Mouse (Mus musculus) heart, postnatal 14 days (tissue): ENCODE measurements around the gene Lnx2. TPM values are rescaled to one million over a fixed set of nuclear protein-coding genes. Genes with fewer than 3 reads are reported as not detected.

Experiments
- DNase-seq, 2 experiments: peaks; one replicate each; pipeline ENCODE4 v3.0.0; 2021 to 2022
- intact Hi-C: fragments of 180-260 bp; cut with DNase I; formaldehyde crosslinking; loops from one replicate; pipeline ENCODE4 v1.15.1; 2025
- total RNA-seq, 2 experiments: library from RNA; stranded (reverse); gene quantifications; 2 replicates each; pipeline ENCODE4 v1.2.3; 2021

Gene Lnx2
- total RNA-seq, 2 experiments from 2014 or later, result 15.7 to 16.5 TPM

DNA sequence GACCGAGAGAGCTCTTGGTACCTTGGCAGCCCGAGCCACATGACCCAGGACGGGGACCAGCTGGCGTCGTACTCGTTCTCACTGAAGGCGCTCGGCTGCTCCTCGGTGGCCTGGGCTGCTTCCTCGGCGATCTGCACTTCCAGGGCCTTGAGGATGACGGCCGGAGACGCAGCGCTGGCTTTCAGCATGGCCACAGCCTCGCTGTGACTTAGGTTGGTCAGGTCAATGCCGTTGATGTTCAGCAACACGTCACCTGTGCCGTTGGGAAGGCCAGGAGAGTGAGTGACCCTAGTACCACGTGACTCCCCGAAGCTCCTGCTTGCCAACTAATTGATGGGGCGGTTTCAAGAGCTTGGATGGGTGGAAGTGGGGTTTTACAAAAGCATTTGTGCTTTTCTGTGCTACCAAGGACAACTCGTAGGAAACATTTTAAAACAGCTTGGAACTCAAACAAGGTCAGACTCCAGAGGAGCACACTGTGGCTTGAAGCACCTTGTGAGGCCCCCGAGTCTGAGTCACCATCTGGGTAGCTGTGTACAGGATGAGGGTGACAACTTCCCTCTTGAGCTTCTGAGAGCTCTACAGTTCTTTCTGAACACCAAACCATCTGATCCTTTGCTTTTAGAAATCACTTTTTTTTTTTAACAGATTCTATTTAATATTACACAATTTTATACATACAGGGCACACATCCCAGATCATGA, 51.9 kb downstream of the Lnx2 start:
- no peak for DNase-seq
- intact Hi-C loops, result no loop called here

DNA sequence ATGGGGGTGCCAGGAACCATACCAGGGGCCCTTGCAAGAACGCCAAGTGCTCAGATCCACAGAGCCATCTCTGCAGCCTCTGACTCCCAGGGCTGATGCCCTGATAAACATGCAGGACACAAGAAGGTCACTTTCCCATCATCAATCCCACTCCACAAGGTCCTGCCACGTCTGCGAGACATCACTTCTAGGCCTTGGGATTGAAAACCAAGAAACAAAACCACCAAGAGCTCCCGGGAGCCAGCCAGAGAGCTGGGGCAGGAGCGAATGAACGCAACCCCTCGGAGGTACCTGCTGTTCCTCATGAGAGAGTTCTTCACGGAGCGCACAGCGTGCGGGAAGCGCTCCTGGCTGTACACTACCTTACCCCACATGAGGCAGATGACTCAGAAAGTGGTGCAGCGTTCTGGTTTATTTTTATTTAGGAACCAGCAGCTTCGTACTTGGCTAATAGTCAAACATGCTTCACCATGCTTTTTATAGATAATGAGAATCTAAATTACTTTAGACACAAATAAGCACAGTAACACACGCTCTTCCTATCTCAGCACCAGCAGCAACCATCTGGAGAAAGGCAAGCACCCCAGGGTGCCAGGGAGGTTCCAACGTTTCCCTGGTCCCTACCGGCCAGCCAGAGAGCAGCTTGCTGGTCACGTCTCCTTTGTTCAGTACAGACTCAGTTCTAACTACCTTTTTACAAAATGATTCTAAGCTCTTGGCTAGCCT, 53.0 kb downstream of the Lnx2 start:
- no peak for DNase-seq
- intact Hi-C loops, result no loop called here

DNA sequence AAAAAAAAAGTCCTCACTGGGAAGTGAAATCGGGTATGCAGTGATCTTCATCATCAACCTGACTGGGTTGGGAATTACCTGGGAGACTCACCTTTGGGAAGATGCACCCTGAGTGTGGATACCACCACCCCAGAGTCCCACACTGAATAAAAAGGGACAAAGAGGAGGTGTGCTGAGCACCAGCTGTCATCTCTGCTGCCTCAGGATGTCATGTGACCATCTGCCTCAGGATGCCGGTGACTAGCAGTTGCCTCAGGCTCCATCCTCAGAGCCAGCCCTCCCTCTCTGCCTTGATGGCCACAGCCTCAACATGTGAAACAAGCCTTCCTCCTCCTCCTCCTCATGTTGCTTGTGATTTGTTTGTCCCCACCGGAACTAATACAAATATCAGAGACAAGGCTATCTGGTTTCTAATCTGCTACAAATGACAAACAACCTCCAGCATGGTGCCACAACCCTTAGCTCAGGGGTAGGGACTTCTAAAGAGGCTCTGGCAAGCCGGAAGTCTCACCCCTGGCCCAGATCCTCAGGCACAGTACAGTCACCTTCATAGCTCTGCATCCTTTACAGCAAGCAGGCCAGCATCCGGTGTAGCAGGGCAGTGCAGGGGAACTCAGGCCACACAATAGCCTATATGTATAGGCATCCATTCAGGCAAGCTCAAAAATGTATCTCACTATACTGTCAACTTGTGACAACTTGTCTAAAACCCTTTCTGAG, 54.7 kb downstream of the Lnx2 start:
- intact Hi-C loops, result no loop called here
- DNase-seq, result no peak

DNA sequence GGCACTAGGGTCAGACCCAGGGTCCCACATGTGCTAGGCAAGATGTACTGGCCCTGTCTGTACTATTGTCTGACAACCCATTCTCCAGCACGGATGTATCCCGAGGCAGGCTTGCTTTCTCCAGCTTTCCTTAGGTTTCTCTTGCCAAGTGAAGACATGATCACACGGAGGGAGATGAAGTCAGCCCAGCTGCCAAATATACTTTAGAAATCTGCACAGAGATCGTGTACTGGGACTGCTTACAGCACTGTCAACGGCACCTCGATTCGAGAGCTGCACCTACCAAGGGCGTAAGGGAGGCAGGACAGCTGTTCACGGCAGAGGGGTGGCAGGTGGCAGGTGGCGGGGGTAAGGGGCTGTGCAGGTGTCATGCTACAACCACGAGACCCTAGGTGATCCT, 55.8 kb downstream of the Lnx2 start:
- no peak for DNase-seq
- intact Hi-C loops, result no loop called here

DNA sequence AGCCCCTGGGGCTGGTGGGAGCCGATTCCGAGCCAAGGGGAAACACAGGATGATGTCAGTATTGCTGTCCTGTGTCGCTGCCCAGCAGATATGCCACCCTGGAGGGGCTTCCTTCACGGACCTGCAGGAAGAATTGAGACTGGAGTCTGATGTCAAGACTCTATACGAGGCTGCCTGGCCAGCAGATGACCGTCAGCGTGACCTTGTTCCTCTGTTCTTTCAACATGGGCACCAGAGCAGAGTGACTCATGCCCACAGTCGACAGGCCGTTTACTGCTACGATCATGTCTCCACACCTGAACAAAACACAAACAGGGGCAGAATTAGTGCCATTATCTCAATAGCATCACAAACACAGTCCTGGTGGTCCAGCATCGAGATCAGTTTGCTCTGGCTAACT, 57.6 kb downstream of the Lnx2 start:
- DNase-seq, result no peak
- intact Hi-C loops, result no loop called here

DNA sequence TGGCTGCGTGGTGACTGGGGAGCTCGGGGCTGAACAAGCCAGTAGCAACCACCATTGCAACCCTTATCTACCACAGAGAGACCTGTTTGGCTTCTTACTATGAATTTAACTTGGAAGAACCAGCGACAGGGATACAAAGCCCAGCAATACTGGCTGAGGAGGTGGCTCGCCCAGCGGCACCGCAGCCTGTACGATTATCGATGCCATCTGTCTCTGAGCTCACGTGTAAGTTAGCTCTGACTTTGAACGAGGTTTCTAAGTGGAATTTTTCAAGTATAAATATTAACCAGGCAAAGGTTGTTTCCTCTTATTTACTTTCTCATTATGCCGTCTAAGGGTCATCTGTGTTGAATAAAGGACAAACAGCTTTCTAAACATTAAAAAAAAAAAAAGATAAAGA, 58.9 kb downstream of the Lnx2 start:
- intact Hi-C loops, result no loop called here

DNA sequence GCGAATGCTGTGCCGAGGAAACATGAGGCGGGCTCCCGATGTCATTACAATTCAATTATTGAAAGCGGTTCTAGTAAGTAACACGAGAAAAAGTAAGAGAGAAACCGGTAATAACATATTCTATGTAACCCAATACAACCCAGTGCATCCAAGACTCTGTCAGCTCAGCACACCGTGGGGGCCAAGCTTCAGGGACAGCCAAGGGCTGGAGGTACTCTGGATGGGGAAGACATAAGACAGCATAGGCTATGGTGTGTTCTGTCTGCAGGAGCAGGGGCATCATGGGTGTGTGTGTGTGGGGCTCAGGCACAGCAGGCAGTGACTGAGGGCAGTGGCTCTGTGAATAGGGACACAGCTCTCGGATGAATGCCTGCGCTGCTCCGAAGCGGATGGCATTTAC, 59.8 kb downstream of the Lnx2 start:
- no peak for DNase-seq
- intact Hi-C loops, result no loop called here

More for the DNA sequence above, 58.9 kb downstream of the Lnx2 start:
- no peak for DNase-seq

DNA sequence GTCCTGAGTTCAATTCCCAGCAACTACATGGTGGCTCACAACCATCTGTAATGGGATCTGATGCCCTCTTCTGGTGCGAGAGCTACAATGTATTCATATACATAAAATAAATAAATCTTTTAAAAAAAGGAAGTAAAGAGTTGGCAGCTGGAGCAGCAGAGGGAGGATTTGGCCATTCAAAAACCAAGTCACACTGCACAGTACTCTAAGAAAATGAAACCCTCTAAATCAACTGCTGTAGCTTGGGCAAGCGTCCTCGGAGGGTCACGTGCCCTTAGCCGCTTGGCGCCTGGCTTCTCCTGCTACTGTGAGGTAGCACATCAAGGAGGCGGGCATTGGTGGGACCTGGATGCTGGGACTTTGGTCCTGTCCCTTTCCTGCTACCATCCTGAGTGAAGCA, 61.2 kb downstream of the Lnx2 start:
- intact Hi-C loops, result no loop called here
- no peak for DNase-seq

DNA sequence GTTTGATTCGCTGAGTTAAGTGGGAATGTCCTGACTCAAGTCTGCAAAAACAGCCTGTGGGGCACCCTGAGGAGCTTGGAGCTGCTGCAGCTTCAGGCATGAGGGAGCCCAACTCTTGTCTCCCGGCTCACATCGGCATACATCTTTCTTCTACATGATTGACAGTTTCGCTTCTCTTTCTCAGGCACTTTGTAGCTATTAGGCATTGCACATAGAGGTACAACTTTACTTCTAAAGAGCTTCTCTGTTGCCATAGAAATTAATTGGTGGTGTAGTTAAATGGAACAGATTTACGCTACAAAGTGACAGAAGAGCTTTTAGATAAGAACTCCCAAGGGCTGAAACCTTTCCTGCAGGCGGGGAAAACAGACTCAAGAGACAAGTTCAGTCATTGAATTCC, 62.5 kb downstream of the Lnx2 start:
- DNase-seq, result no peak
- intact Hi-C loops, result no loop called here

DNA sequence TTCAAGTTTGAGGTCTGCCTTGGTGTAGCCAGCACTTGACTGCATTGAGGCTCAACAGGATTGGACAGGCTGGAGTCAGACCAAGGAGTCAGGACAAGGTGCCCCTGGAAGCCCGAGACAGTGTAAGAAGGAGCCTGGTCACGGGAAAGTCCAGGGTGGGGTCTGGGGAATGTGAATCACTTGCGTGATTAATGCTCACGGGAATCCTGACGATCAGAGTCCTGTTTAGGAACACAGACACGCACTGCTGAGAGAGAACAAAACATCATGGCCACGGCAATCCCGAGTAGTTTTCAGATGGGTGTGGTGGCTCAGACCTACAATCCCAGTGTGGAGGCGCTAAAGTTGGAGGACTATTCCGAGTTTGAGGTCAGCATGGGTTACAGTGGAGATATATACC, 65.1 kb downstream of the Lnx2 start:
- intact Hi-C loops, result no loop called here
- no peak for DNase-seq

DNA sequence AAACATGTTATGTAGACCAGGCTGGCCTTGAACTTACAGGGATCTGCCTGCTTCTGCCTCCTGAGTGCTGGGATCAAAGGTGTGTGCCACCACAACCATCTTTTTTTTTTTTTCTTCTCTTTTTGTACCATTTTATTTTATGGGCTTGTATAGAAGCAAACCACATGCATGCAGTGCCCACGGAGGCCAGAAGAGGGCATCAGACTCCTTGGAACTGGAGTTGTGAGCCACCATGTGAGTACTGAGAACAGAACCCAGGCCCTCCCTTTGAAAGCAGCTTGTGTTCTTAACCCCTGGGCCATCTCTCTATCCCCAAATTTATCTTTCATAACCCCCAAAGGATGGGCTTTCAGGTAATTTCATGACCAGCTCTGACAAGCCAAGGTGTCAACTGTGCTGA, 73.1 kb downstream of the Lnx2 start:
- intact Hi-C loops, result no loop called here
- no peak for DNase-seq

DNA sequence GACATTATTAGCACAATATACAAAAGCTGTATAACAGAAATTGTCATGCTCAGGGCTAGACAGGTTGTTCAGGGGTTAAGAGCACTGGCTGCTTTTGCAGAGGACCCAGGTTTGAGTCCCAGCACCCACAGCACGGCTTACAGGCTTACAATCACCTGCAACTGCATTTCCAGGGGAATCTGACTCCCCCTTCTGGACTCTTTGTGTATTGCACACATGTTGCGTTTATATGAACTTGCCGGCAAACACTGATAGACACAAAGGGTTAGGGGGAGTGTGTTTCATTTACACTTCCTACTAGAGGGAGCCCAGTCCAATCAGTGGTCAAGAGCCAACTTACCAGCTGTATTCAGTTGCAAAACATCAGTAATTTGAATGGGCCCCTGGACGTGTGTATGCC, 75.1 kb downstream of the Lnx2 start:
- DNase-seq, result no peak
- intact Hi-C loops, result no loop called here

DNA sequence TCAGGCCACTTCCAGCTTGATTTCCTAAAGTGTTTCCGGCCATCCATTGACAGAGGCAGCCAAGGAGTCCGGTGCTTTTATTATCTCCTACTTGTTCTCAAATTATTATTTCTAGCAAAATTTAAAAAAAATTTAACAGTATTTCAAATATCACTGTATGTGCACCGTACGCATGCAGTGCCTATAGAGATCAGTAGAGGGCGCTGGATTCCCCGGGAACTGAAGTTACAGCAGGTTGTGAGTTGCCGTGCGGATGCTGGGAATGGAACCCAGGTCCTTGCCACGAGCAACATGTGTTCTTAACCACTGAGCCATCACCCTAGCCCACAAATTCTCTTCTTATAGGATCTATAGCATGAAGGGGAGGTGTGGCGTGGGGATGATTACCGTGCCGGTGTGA, 77.6 kb downstream of the Lnx2 start:
- intact Hi-C loops, result no loop called here
- no peak for DNase-seq

DNA sequence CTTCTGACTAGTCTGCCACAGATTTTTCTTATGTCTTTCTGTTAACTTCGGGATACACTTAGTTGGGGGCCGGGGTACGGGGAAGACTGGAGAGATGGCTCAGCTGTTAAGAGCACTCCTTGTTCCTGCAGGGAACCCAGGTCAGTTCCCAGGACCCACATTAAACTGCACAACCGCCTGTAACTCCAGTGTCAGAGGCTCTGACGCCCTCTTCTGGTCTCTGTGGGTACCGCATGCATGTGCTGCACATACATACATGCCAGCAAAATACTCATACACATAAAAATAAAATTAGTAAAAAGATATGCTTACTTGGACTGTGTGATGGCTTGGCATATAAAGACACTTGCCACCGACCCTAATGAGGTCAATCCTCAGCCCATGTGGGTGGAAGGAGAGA, 79.6 kb downstream of the Lnx2 start:
- intact Hi-C loops, result no loop called here
- DNase-seq, result no peak

DNA sequence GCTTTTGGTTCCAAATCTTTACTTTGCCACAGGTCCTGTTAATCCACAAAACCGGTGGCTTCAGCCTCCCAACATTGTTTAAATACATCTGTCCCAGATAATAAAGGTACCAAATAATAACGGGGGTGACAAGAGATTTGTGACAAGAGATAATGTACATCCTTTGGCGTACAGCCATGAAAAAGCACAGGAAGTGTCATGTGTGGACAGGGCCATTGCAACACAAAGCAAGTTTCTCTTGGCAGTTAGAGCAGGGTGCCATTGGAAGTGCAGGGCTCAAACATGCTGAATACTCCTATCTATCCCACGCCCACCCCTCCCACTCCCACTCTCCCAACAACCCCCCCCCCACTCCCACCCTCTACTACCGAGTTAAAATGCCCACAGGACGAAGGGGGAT, 81.4 kb downstream of the Lnx2 start:
- DNase-seq, result no peak
- intact Hi-C loops, result no loop called here

DNA sequence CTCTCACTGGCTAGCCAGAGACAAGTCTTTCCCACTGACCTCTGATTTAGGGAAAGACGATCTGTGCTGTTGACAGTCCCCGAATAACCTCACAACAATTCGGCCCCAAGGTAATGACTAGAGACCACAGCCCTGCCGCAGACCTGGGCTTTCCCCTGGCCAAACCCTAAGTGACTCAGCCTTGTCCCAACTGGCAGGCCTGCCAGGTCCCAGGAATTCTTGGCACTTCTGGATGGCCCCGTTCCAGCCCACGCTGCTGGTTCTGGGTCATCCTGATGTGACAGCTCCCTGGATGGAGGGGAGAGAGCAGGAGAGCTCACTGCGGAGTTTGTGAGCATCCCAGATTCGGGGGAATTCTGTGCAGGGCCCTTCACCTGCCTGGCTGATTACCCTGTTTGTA, 82.9 kb downstream of the Lnx2 start:
- peak; percentile 61 to 79 for DNase-seq
- intact Hi-C loops, result no loop called here

DNA sequence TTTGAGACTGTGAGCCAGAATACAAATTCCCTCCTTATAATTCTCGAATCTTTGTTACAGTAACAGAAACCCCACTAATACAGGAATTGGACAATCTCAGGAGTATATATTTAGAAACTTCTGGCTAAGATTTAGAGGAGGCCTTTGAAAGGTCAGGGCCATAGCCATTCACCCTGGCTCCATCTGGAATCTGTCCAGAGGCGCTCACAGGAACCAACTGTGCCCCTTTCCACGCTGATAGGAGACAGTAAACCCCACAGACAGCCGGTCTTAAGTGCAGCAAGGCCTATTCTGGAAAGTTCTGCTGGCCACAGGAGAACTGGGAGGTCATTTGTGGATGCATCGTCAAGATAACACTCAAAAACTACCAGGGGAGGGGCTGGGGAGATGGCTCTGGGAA, 87.3 kb downstream of the Lnx2 start:
- no peak for DNase-seq
- intact Hi-C loops, result no loop called here

DNA sequence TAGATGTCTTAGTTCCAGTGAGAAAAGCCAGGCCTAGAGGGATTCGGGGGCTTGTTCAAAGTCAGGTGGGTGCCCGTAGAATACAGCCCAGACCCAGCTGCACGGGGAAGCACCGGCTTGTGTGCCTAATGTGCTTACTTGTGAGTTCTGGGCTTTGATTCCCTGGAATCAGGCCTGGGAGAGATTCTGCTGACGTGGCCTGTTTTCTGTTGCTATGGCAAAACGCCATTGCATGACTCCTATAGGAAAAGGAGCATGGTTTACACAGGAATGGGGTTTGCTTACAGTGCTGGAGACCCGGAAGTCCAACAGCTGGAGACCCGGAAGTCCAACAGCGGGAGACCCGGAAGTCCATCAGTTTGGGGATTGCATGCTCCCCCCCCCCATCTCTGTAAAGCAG, 88.8 kb downstream of the Lnx2 start:
- DNase-seq, result no peak

DNA sequence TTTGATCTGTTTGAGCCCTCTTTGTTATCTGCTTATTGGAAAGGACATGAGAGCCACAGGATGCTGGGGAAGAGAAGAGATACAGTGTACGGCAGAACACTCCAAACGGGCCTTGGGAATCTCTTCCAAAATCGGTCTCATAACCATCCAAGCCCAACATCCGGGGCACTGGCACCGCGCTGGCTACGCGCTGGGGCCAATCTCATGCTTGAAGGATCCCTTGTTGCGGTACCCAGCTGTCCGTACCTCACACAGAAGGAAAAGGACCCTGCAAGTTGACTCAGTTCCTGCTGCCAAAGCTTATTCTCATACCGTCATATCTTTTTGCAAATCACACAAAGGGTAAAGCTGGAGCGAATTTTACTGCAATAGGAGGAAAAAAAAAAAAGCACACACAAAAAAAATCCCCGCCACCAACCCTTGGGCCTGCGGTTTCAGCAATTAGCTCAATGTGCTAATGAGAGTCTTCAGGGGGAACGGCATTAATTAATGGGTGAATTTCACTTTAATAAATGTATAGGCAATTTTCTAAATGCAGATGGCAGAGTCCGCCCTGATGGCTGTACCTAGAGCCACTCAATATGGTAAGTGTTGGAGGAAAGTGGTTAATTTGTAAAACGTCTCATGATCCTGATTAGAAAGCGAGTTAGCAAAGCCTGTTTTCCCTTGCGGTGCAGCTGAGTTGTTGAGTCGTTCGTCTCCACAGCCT, 90.5 kb downstream of the Lnx2 start:
- DNase-seq, result no peak
- intact Hi-C loops, result no loop called here

More for the DNA sequence above, 88.8 kb downstream of the Lnx2 start:
- intact Hi-C loops, result no loop called here

DNA sequence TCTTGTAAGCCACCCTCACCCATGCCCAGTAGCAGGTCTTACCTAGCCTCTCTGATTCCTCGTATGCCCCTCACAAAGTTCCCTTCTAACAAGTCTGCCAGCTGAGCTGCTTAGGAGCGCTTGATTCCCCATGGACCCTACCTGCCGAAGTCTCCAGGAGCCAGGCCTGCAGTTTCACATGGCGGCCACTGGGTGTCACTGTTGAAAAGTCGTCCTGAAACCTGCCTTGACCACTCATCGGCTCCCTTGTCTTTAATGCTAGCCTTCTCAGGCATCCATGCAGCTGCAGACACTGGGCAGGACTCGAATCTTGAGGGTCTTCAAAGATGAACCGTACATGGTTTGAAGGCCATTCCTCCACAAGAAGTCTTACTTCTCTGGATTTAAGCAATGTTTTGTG, 93.2 kb downstream of the Lnx2 start:
- DNase-seq, result peak; percentile 62 to 78
- intact Hi-C loops, result loop anchor here (1.0 to 5.0 kb wide), 5 partner anchors 42 to 309 kb away; partner anchors contain the start of genes Lnx2 and Polr1d

DNA sequence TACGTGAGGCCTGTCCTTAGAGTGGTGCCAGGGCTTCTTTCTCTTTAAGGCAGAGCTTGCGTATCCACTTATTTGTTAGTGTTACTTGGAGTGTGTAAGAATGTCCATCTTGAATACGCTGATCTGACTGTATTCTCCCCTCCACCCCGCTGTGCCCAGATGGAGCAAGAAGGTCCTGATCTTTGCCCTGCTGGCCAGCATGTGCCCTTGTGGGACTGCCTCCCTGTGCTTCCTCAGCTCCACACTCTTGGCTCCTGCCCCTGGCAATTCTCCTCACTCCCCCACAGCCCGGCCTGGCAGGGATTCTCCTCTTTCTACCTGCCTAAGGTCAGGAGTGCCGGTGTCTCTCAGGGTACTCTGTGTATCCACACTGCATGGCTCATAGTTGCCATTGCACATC, 95.0 kb downstream of the Lnx2 start:
- DNase-seq, result no peak

More for the DNA sequence above, 95.0 kb downstream of the Lnx2 start:
- intact Hi-C loops, result loop anchor here (5.0 kb wide), 3 partner anchors 96 to 311 kb away; partner anchors contain the start of genes Lnx2 and Polr1d
